Mouse (Mus musculus) testis, adult 2 months (tissue): ENCODE measurements around the gene Mast3.

Source experiments
- CTCF ChIP-seq: fragments of 200-500 bp; IDR thresholded peaks from 2 replicates; pipeline ENCODE4 v1.5.1; 2012; ENCODE audit warnings: low read depth, mild to moderate bottlenecking, inconsistent platforms, low read length, moderate library complexity; ENCODE audit not compliant: control insufficient read depth, insufficient read depth, insufficient replicate concordance
- POLR2A ChIP-seq: fragments of 200-500 bp; IDR thresholded peaks from 2 replicates; pipeline ENCODE4 v1.6.1; 2012; ENCODE audit warnings: low read depth, mild to moderate bottlenecking, inconsistent platforms, low read length, moderate library complexity; ENCODE audit not compliant: control insufficient read depth

DNA sequence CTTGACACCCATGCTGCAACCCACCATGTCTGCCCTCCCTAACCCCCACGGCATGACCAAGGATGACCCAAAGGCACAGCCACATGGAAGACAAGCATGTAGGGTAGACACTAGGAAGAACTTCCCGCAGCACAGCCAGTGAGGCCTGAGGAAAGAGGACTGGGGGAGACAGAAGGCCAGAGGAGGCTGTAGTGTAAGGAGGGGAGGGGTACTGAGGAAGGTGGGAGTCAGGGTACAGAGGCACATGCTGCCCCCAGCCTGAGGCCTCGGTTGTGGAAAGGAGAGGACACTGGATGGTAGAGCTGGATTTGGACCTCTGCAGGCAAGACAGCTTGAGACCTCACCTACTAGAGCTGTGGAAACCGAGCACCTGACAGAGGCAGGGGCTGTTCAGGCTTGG lies 46.1 kb upstream of the Mast3 start:
- TF ChIP-seq POLR2A, result no peak
- no peak for TF ChIP-seq CTCF
